Mouse (Mus musculus) stomach, postnatal 0 days (tissue): ENCODE measurements around the gene Mtmr12. TPM values are rescaled to one million over a fixed set of nuclear protein-coding genes. Genes with fewer than 3 reads are reported as not detected.

Source experiments
- ATAC-seq: fragments of 200-750 bp; cut with Nextera tagmentation; 2 replicates; pipeline ENCODE4 v1.8.0; 2017; ENCODE audit not compliant: low FRiP score, low TSS enrichment
- DNase-seq: peaks from one replicate; pipeline ENCODE4 v3.0.0-alpha.2; 2016; ENCODE audit warnings: low spot score
- H3K27ac ChIP-seq: fragments of 300-500 bp; sonication (generic); replicated peaks from 2 replicates; pipeline ENCODE4 v1.5.1; 2014; ENCODE audit warnings: mild to moderate bottlenecking, control low read depth
- H3K27me3 ChIP-seq: fragments of 300-500 bp; sonication (generic); 2 replicates; pipeline ENCODE4 v1.6.1; 2014; ENCODE audit warnings: low read length; ENCODE audit not compliant: control insufficient read depth, insufficient read depth
- H3K36me3 ChIP-seq: fragments of 300-500 bp; sonication (generic); 2 replicates; pipeline ENCODE4 v1.6.1; 2014; ENCODE audit warnings: low read length, mixed read lengths; ENCODE audit not compliant: control insufficient read depth, insufficient read depth
- H3K4me1 ChIP-seq: fragments of 300-500 bp; sonication (generic); replicated peaks from 2 replicates; pipeline ENCODE4 v1.6.1; 2014; ENCODE audit warnings: antibody characterized with exemption; ENCODE audit not compliant: control insufficient read depth, insufficient read depth
- H3K4me2 ChIP-seq: fragments of 300-500 bp; sonication (generic); replicated peaks from 2 replicates; pipeline ENCODE4 v1.6.1; 2014; ENCODE audit warnings: low read depth, mild to moderate bottlenecking, control low read depth, moderate library complexity
- H3K4me3 ChIP-seq: fragments of 300-500 bp; sonication (generic); 2 replicates; pipeline ENCODE4 v1.5.1; 2014; ENCODE audit warnings: low read depth, low read length, control low read depth
- H3K9ac ChIP-seq: fragments of 300-500 bp; sonication (generic); 2 replicates; pipeline ENCODE4 v1.6.1; 2014; ENCODE audit warnings: mild to moderate bottlenecking, low read length, control low read depth, mixed read lengths
- H3K9me3 ChIP-seq: fragments of 300-500 bp; sonication (generic); 2 replicates; pipeline ENCODE4 v1.6.1; 2016; ENCODE audit warnings: low read length; ENCODE audit not compliant: control insufficient read depth
- CTCF ChIP-seq: IDR thresholded peaks from 2 replicates; pipeline ENCODE4 v1.5.1; 2016; ENCODE audit warnings: antibody characterized with exemption, low read depth, mild to moderate bottlenecking, moderate library complexity
- EP300 ChIP-seq: optimal IDR thresholded peaks from 2 replicates; pipeline ENCODE3; 2016; ENCODE audit warnings: antibody characterized with exemption
- WGBS: fragments of 180-500 bp; shearing (Covaris S2); extraction: QIAGEN DNeasy Blood & Tissue Kit; methylation state at CpG from one replicate; pipeline ENCODE4 v1.1.7; 2014; 5-methylcytosine and 5-hydroxymethylcytosine counted together
- polyA plus RNA-seq: library from polyadenylated mRNA; unstranded; fragments of >200 nt; fragmentation: Nextera tagmentation; extraction: Ambion mirVana; gene quantifications from 2 replicates; pipeline ENCODE4 v1.2.1, GENCODE M21; 2015

The Mtmr12 gene
- polyA plus RNA-seq, 1 experiment from 2014 or later = 6.8 TPM

DNA sequence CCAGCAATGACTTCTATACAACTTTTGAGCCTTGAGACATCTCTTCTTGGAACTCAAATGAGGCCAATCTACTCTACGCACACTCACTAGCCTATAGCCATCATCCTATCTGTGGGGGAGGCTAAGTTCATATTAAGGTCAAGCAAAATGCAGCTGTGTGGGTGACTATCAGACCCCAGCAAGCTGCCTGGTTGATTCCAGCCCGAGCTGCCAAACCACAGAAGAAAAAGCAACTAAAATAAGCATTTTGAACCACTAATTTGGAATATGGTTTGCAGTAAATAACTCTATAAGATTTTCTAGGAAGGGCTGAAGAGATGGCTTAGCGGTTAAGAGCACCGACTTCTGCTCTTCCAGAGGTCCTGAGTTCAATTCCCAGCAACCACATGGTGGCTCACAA is 105.8 kb downstream of the Mtmr12 start:
- Histone ChIP-seq H3K4me3 (no peak overlapping the region), H3K9me3 (no peaks in the 10 kb centered on the region), H3K4me2 (no peak overlapping the region), H3K9ac (no peak overlapping the region), H3K36me3 (no peaks in the 10 kb centered on the region), H3K27ac (no peak overlapping the region), H3K4me1 (peaks cover 4% of the 10 kb centered on the region; the same call in 1 of the 2 replicates), H3K27me3 (no peaks in the 10 kb centered on the region)
- TF ChIP-seq CTCF = no peak
- no peak for TF ChIP-seq EP300
- no peak for ATAC-seq
- 81% methylated on average over 4 of the region's 4 CpGs for WGBS
- no peak for DNase-seq

- no peak for ATAC-seq
- no peak for DNase-seq
- Histone ChIP-seq H3K27ac (no peak overlapping the region), H3K4me3 (no peak overlapping the region), H3K4me1 (peaks cover 4% of the 10 kb centered on the region; the same call in 1 of the 2 replicates), H3K27me3 (no peaks in the 10 kb centered on the region), H3K36me3 (no peaks in the 10 kb centered on the region), H3K9ac (no peak overlapping the region), H3K4me2 (no peak overlapping the region), H3K9me3 (no peaks in the 10 kb centered on the region)
- TF ChIP-seq EP300 (no peak), CTCF (no peak)
- WGBS = 79% methylated on average over 7 of the region's 7 CpGs
These were observed 106.6 kb downstream of the Mtmr12 start for GRCm38 (mm10) chr15:12311465-12311864.

DNA sequence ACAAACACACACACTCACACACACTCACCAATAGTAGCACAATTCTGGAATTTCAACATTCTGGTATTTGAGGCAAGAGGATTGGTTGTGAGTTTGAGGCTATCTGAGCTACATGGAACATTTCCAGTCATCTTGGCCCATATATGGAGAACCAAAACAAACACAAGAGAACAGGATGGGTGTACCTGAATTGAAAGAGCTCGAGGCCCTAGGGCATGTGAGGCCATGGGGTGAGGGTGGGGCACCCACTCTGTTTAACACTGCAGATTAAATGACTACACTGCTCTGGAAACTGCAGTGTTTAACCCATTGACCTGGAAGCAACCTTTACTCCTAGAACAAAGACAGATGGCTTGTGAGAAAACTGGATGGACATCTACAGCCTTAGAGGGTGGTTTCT is 108.4 kb downstream of the Mtmr12 start:
- Histone ChIP-seq H3K9ac (no peak overlapping the region), H3K27me3 (no peaks in the 10 kb centered on the region), H3K9me3 (no peaks in the 10 kb centered on the region), H3K4me3 (no peak overlapping the region), H3K4me2 (no peak overlapping the region), H3K36me3 (no peaks in the 10 kb centered on the region), H3K4me1 (no peaks in the 10 kb centered on the region), H3K27ac (no peak overlapping the region)
- TF ChIP-seq CTCF (no peak), EP300 (no peak)
- ATAC-seq (peak; percentile 96), DNase-seq (peak; percentile 79)
- WGBS = 8% methylated on average over 1 of the region's 1 CpGs

- Histone ChIP-seq H3K4me3 (no peak overlapping the region), H3K4me1 (no peaks in the 10 kb centered on the region), H3K9me3 (no peaks in the 10 kb centered on the region), H3K36me3 (no peaks in the 10 kb centered on the region), H3K27ac (no peak overlapping the region), H3K9ac (no peak overlapping the region), H3K4me2 (no peak overlapping the region), H3K27me3 (no peaks in the 10 kb centered on the region)
- DNase-seq (no peak), ATAC-seq (no peak)
- TF ChIP-seq CTCF (no peak), EP300 (no peak)
- 67% methylated on average over 5 of the region's 5 CpGs for WGBS
These were observed 109.8 kb downstream of the Mtmr12 start for GRCm38 (mm10) chr15:12314584-12314983.

DNA sequence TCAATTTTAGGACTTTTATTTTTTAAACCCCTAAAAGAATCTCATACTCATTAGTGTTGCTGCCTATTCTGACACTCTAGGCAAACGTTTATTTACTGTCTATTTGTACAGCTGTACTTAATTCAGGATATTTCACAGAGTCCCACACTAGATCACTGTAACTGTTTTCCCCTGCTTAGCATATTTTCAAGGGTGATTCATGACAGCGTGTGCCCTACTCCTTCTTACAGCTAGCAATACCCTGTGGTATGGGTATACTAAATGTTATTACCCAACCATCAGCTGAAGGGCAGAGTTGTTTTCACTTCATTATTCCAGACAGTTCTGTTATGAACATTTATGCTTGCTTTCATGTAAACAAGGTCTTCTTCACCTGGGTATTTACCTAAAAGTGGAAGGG is 111.2 kb downstream of the Mtmr12 start:
- no peak overlapping the region for H3K27ac ChIP-seq
- ATAC-seq (no peak), DNase-seq (no peak)
- H3K4me2 ChIP-seq = no peak overlapping the region
- no peak for TF ChIP-seq EP300
- TF ChIP-seq CTCF = no peak
- no peaks in the 10 kb centered on the region for H3K36me3 ChIP-seq
- H3K4me3 ChIP-seq = no peak overlapping the region
- H3K4me1 ChIP-seq = no peaks in the 10 kb centered on the region
- no peaks in the 10 kb centered on the region for H3K9me3 ChIP-seq
- H3K27me3 ChIP-seq = no peaks in the 10 kb centered on the region
- 49% methylated on average over 2 of the region's 2 CpGs for WGBS
- no peak overlapping the region for H3K9ac ChIP-seq

GRCm38 (mm10) chr15:12317290-12317689 is 112.5 kb downstream of the Mtmr12 start:
- no peaks in the 10 kb centered on the region for H3K9me3 ChIP-seq
- H3K36me3 ChIP-seq = no peaks in the 10 kb centered on the region
- H3K9ac ChIP-seq = no peak overlapping the region
- WGBS = 77% methylated on average over 5 of the region's 5 CpGs
- no peak overlapping the region for H3K27ac ChIP-seq
- no peaks in the 10 kb centered on the region for H3K27me3 ChIP-seq
- H3K4me1 ChIP-seq = no peaks in the 10 kb centered on the region
- H3K4me3 ChIP-seq = no peak overlapping the region
- H3K4me2 ChIP-seq = no peak overlapping the region
- TF ChIP-seq EP300 (no peak), CTCF (no peak)
- ATAC-seq (no peak), DNase-seq (no peak)
